Mouse (Mus musculus) myocyte (in vitro differentiated cells): ENCODE results near the gene Gm21060. TPM values are rescaled to one million over a fixed set of nuclear protein-coding genes. Genes with fewer than 3 reads are reported as not detected.
"Not testable (repeated sequence)": the region's sequence is repeated elsewhere in the genome, so short reads cannot be mapped to it uniquely, and the experiment has no call there.

Source experiments
- H3K27me3 ChIP-seq: one replicate; pipeline ENCODE4 v1.6.1; 2011; ENCODE audit not compliant: control insufficient read depth, insufficient read depth, insufficient read length
- H3K36me3 ChIP-seq: one replicate; pipeline ENCODE4 v1.6.1; 2011; ENCODE audit not compliant: control insufficient read depth, insufficient read depth
- H3K4me2 ChIP-seq: one replicate; pipeline ENCODE4 v1.6.1; 2011; ENCODE audit warnings: low read depth, control low read depth
- H3K4me3 ChIP-seq: one replicate; pipeline ENCODE4 v1.5.1; 2011; ENCODE audit warnings: mild to moderate bottlenecking, control low read depth, moderate library complexity
- H3K79me2 ChIP-seq: one replicate; pipeline ENCODE4 v1.6.1; 2011; ENCODE audit not compliant: control insufficient read depth, insufficient read depth
- H3ac ChIP-seq: one replicate; pipeline ENCODE4 v1.6.1; 2011; ENCODE audit not compliant: control insufficient read depth, insufficient read length
- CEBPB ChIP-seq: IDR thresholded peaks from 2 replicates; pipeline ENCODE4 v1.6.1; 2011; ENCODE audit warnings: mild to moderate bottlenecking, moderate library complexity; ENCODE audit not compliant: poor library complexity, insufficient read depth, severe bottlenecking
- E2F4 ChIP-seq: IDR thresholded peaks from one replicate; pipeline ENCODE4 v1.6.1; 2011; ENCODE audit warnings: mild to moderate bottlenecking, control low read depth, moderate library complexity; ENCODE audit not compliant: insufficient read depth
- MAX ChIP-seq: IDR thresholded peaks from one replicate; pipeline ENCODE4 v1.6.1; 2011; ENCODE audit warnings: low read depth, mild to moderate bottlenecking, control low read depth
- MYOD1 ChIP-seq, 3 experiments: IDR thresholded peaks; one replicate each; pipeline ENCODE4 v1.6.1; 2011; ENCODE audit warnings: control low read depth in 2 of 3, low read depth in 2 of 3, mild to moderate bottlenecking in 2 of 3, moderate library complexity in 1 of 3; ENCODE audit not compliant: insufficient read length in 2 of 3, control insufficient read depth in 1 of 3
- MYOG ChIP-seq, 3 experiments: IDR thresholded peaks; one replicate each; pipeline ENCODE4 v1.6.1; 2011; ENCODE audit warnings: control low read depth in 2 of 3, low read depth in 2 of 3, mild to moderate bottlenecking in 2 of 3; ENCODE audit not compliant: insufficient read length in 2 of 3, control insufficient read depth in 1 of 3, insufficient read depth in 1 of 3
- POLR2A ChIP-seq: IDR thresholded peaks from one replicate; pipeline ENCODE4 v1.6.1; 2011; ENCODE audit warnings: low read depth, mild to moderate bottlenecking, control low read depth, moderate library complexity; ENCODE audit not compliant: insufficient read length
- POLR2AphosphoS2 ChIP-seq: IDR thresholded peaks from one replicate; pipeline ENCODE4 v1.6.1; 2011; ENCODE audit warnings: low read depth, control low read depth; ENCODE audit not compliant: insufficient read length
- REST ChIP-seq: IDR thresholded peaks from one replicate; pipeline ENCODE4 v1.6.1; 2011; ENCODE audit warnings: mild to moderate bottlenecking, control low read depth, moderate library complexity; ENCODE audit not compliant: insufficient read depth, insufficient read length
- SRF ChIP-seq: IDR thresholded peaks from one replicate; pipeline ENCODE4 v1.6.1; 2011; ENCODE audit warnings: low read depth; ENCODE audit not compliant: control insufficient read depth, insufficient read length
- TCF12 ChIP-seq: IDR thresholded peaks from one replicate; pipeline ENCODE4 v1.6.1; 2011; ENCODE audit warnings: mild to moderate bottlenecking, control low read depth; ENCODE audit not compliant: poor library complexity, insufficient read depth, severe bottlenecking
- TCF3 ChIP-seq: IDR thresholded peaks from one replicate; pipeline ENCODE4 v1.6.1; 2011; ENCODE audit warnings: low read depth, control low read depth; ENCODE audit not compliant: insufficient read length
- USF1 ChIP-seq: IDR thresholded peaks from one replicate; pipeline ENCODE4 v1.6.1; 2011; ENCODE audit warnings: low read depth, mild to moderate bottlenecking, control low read depth, moderate library complexity
- polyA plus RNA-seq: library from polyadenylated mRNA; unstranded; fragments of >200 nt; fragmentation: generic; extraction: Trizol; gene quantifications from one replicate; pipeline ENCODE4 v1.2.1, GENCODE M21; 2012; ENCODE audit warnings: missing spikeins

Gene Gm21060
- not detected for polyA plus RNA-seq

GRCm38 (mm10) chr19:61296969-61297368 is at the start of gene Gm21060:
Gene Gm21060 (minus strand): TSS chr19:61297069.
- Histone ChIP-seq H3ac (no peak within 1 kb of the TSS), H3K4me3 (no peak within 1 kb of the TSS), H3K36me3 (no peaks in the 10 kb centered on the region), H3K27me3 (no peaks in the 10 kb centered on the region), H3K79me2 (no peaks in the 10 kb centered on the region), H3K4me2 (no peak within 1 kb of the TSS)
- no peak for TF ChIP-seq USF1
- no peak for TF ChIP-seq POLR2AphosphoS2
- TF ChIP-seq POLR2A = no peak
- TF ChIP-seq MYOD1 (IDR thresholded peaks at IDR 0.05; ENCODE audit: control insufficient read depth in 1 of 3, insufficient read length in 2 of 3, low read depth in 2 of 3) = no peak
- TF ChIP-seq SRF = no peak
- TF ChIP-seq REST = no peak
- no peak for TF ChIP-seq TCF3
- TF ChIP-seq MAX = no peak
- no peak for TF ChIP-seq MYOG (IDR thresholded peaks at IDR 0.05; ENCODE audit: control insufficient read depth in 1 of 3, insufficient read depth in 1 of 3, insufficient read length in 2 of 3, low read depth in 2 of 3)
- no peak for TF ChIP-seq CEBPB
- no peak for TF ChIP-seq E2F4
- TF ChIP-seq TCF12 = no peak

- H3K4me3 ChIP-seq, H3K4me2 ChIP-seq, H3K27me3 ChIP-seq, H3K36me3 ChIP-seq, H3K79me2 ChIP-seq, H3ac ChIP-seq: not testable (repeated sequence)
Measured at GRCm38 (mm10) chr19:61320844-61321243, 24.0 kb upstream of the Gm21060 start.

- not testable (repeated sequence) for H3ac ChIP-seq, H3K4me2 ChIP-seq, H3K4me3 ChIP-seq, H3K27me3 ChIP-seq, H3K79me2 ChIP-seq, H3K36me3 ChIP-seq
Measured at GRCm38 (mm10) chr19:61313185-61313584, 16.3 kb upstream of the Gm21060 start.

- not testable (repeated sequence) for H3K27me3 ChIP-seq, H3ac ChIP-seq, H3K4me2 ChIP-seq, H3K4me3 ChIP-seq, H3K79me2 ChIP-seq, H3K36me3 ChIP-seq
Measured at GRCm38 (mm10) chr19:61312400-61312799, 15.5 kb upstream of the Gm21060 start.

- not testable (repeated sequence) for H3K4me2 ChIP-seq, H3K36me3 ChIP-seq, H3ac ChIP-seq, H3K27me3 ChIP-seq, H3K79me2 ChIP-seq, H3K4me3 ChIP-seq
Measured at GRCm38 (mm10) chr19:61308083-61308482, 11.2 kb upstream of the Gm21060 start.

GRCm38 (mm10) chr19:61285033-61285432 is 11.8 kb downstream of the Gm21060 start:
- H3K4me3 ChIP-seq, H3ac ChIP-seq, H3K36me3 ChIP-seq, H3K79me2 ChIP-seq, H3K27me3 ChIP-seq, H3K4me2 ChIP-seq: not testable (repeated sequence)

GRCm38 (mm10) chr19:61283581-61283980 is 13.3 kb downstream of the Gm21060 start:
- no peak for TF ChIP-seq E2F4
- TF ChIP-seq POLR2A = no peak
- no peak for TF ChIP-seq POLR2AphosphoS2
- no peak for TF ChIP-seq TCF3
- TF ChIP-seq MYOD1 (IDR thresholded peaks at IDR 0.05; ENCODE audit: control insufficient read depth in 1 of 3, insufficient read length in 2 of 3, low read depth in 2 of 3) = no peak
- no peak for TF ChIP-seq USF1
- no peak for TF ChIP-seq SRF
- TF ChIP-seq MAX = no peak
- no peak for TF ChIP-seq CEBPB
- TF ChIP-seq TCF12 = no peak
- TF ChIP-seq MYOG (IDR thresholded peaks at IDR 0.05; ENCODE audit: control insufficient read depth in 1 of 3, insufficient read depth in 1 of 3, insufficient read length in 2 of 3, low read depth in 2 of 3) = no peak
- TF ChIP-seq REST = no peak
- Histone ChIP-seq H3K79me2 (no peaks in the 10 kb centered on the region), H3ac (no peak overlapping the region), H3K4me2 (no peak overlapping the region), H3K27me3 (no peaks in the 10 kb centered on the region), H3K36me3 (no peaks in the 10 kb centered on the region), H3K4me3 (no peak overlapping the region)
